Mouse (Mus musculus) hindbrain, embryonic 14.5 days (tissue): Measurements from ENCODE around the gene Apba1. TPM values are rescaled to one million over a fixed set of nuclear protein-coding genes. Genes with fewer than 3 reads are reported as not detected.

Experiments used
- ATAC-seq: fragments of 200-750 bp; cut with Nextera tagmentation; 2 replicates; pipeline ENCODE4 v1.8.0; 2017; ENCODE audit warnings: moderate number of reproducible peaks, mild to moderate bottlenecking, moderate TSS enrichment, moderate library complexity; ENCODE audit not compliant: low FRiP score
- DNase-seq: peaks from one replicate; pipeline ENCODE4 v3.0.0-alpha.2; 2015; ENCODE audit warnings: low spot score
- H3K27ac ChIP-seq: fragments of 300-500 bp; sonication (generic); 2 replicates; pipeline ENCODE4 v1.5.1; 2014; ENCODE audit warnings: mild to moderate bottlenecking, moderate library complexity
- H3K27me3 ChIP-seq: fragments of 300-500 bp; sonication (generic); 2 replicates; pipeline ENCODE4 v1.6.1; 2014; ENCODE audit warnings: mild to moderate bottlenecking, low read length, mixed read lengths; ENCODE audit not compliant: control insufficient read depth, insufficient read depth
- H3K36me3 ChIP-seq: fragments of 300-500 bp; sonication (generic); replicated peaks from 2 replicates; pipeline ENCODE4 v1.6.1; 2014; ENCODE audit not compliant: control insufficient read depth, insufficient read depth
- H3K4me1 ChIP-seq: fragments of 300-500 bp; sonication (generic); replicated peaks from 2 replicates; pipeline ENCODE4 v1.6.1; 2014; ENCODE audit warnings: antibody characterized with exemption, low read length, mixed read lengths; ENCODE audit not compliant: control insufficient read depth, insufficient read depth
- H3K4me2 ChIP-seq: fragments of 300-500 bp; sonication (generic); replicated peaks from 2 replicates; pipeline ENCODE4 v1.6.1; 2014; ENCODE audit warnings: mild to moderate bottlenecking, moderate library complexity
- H3K4me3 ChIP-seq: fragments of 300-500 bp; sonication (generic); replicated peaks from 2 replicates; pipeline ENCODE4 v1.5.1; 2014; ENCODE audit warnings: mild to moderate bottlenecking, low read length
- H3K9ac ChIP-seq: fragments of 300-500 bp; sonication (generic); 2 replicates; pipeline ENCODE4 v1.6.1; 2014
- H3K9me3 ChIP-seq: fragments of 300-500 bp; sonication (generic); 2 replicates; pipeline ENCODE4 v1.6.1; 2016; ENCODE audit warnings: low read length; ENCODE audit not compliant: control insufficient read depth
- WGBS: fragments of 180-500 bp; shearing (Covaris S2); extraction: QIAGEN DNeasy Blood & Tissue Kit; methylation state at CpG from one replicate; pipeline ENCODE4 v1.1.7; 2014; 5-methylcytosine and 5-hydroxymethylcytosine counted together
- polyA plus RNA-seq: library from polyadenylated mRNA; unstranded; fragments of >200 nt; fragmentation: Nextera tagmentation; extraction: Ambion mirVana; gene quantifications from 2 replicates; pipeline ENCODE4 v1.2.1, GENCODE M21; 2014

The Apba1 gene
- polyA plus RNA-seq, 1 experiment from 2014 or later: 14.6 TPM

GRCm38 (mm10) chr19:23794491-23794890 is 35.8 kb downstream of the Apba1 start:
- Histone ChIP-seq H3K9ac (no peak overlapping the region), H3K4me1 (peaks cover 15% of the 10 kb centered on the region), H3K36me3 (no peaks in the 10 kb centered on the region), H3K27me3 (no peaks in the 10 kb centered on the region), H3K4me2 (no peak overlapping the region), H3K27ac (peak overlapping the region; percentile 62), H3K9me3 (no peaks in the 10 kb centered on the region), H3K4me3 (no peak overlapping the region)
- WGBS: 76% methylated on average over 3 of the region's 3 CpGs
- DNase-seq: no peak
- no peak for ATAC-seq

- Histone ChIP-seq H3K27me3 (no peaks in the 10 kb centered on the region), H3K9ac (no peak overlapping the region), H3K4me1 (peaks cover 15% of the 10 kb centered on the region), H3K9me3 (no peaks in the 10 kb centered on the region), H3K4me3 (no peak overlapping the region), H3K36me3 (no peaks in the 10 kb centered on the region), H3K4me2 (no peak overlapping the region), H3K27ac (peak overlapping the region; percentile 4; the same call in 1 of the 2 replicates)
- WGBS: 37% methylated on average over 4 of the region's 4 CpGs
- ATAC-seq (peak; percentile 43; the same call in 1 of the 2 replicates), DNase-seq (no peak)
Measured at GRCm38 (mm10) chr19:23795156-23795555, 36.5 kb downstream of the Apba1 start.

GRCm38 (mm10) chr19:23801174-23801573 is 42.5 kb downstream of the Apba1 start:
- Histone ChIP-seq H3K27me3 (no peaks in the 10 kb centered on the region), H3K36me3 (no peaks in the 10 kb centered on the region), H3K9me3 (no peaks in the 10 kb centered on the region), H3K27ac (no peak overlapping the region), H3K4me3 (no peak overlapping the region), H3K4me2 (no peak overlapping the region), H3K4me1 (0 out of 2 replicates have a peak, but pooled peaks cover 7% of the 10 kb centered on the region), H3K9ac (no peak overlapping the region)
- WGBS: 68% methylated on average over 1 of the region's 1 CpGs
- no peak for ATAC-seq
- DNase-seq: no peak

GRCm38 (mm10) chr19:23803221-23803870 is 44.7 kb downstream of the Apba1 start:
- Histone ChIP-seq H3K4me2 (no peak overlapping the region), H3K9me3 (no peaks in the 10 kb centered on the region), H3K27me3 (no peaks in the 10 kb centered on the region), H3K27ac (peak overlapping the region; percentile 0; the same call in 1 of the 2 replicates), H3K9ac (no peak overlapping the region), H3K36me3 (no peaks in the 10 kb centered on the region), H3K4me1 (peaks cover 12% of the 10 kb centered on the region), H3K4me3 (no peak overlapping the region)
- peak; percentile 52; the same call in 1 of the 2 replicates for ATAC-seq
- 55% methylated on average over 4 of the region's 4 CpGs for whole genome bisulfite sequencing
- no peak for DNase-seq

GRCm38 (mm10) chr19:23806796-23807195 is 48.1 kb downstream of the Apba1 start:
- peaks cover 9% of the 10 kb centered on the region for H3K4me1 ChIP-seq
- ATAC-seq (no peak), DNase-seq (no peak)
- WGBS: 58% methylated on average over 6 of the region's 6 CpGs
- no peak overlapping the region for H3K9ac ChIP-seq
- no peak overlapping the region for H3K4me2 ChIP-seq
- H3K4me3 ChIP-seq: no peak overlapping the region
- no peaks in the 10 kb centered on the region for H3K27me3 ChIP-seq
- no peak overlapping the region for H3K27ac ChIP-seq
- no peaks in the 10 kb centered on the region for H3K36me3 ChIP-seq
- no peaks in the 10 kb centered on the region for H3K9me3 ChIP-seq

- Histone ChIP-seq H3K4me2 (no peak overlapping the region), H3K4me1 (peaks cover 9% of the 10 kb centered on the region), H3K9me3 (no peaks in the 10 kb centered on the region), H3K36me3 (no peaks in the 10 kb centered on the region), H3K27ac (no peak overlapping the region), H3K27me3 (no peaks in the 10 kb centered on the region), H3K9ac (no peak overlapping the region), H3K4me3 (no peak overlapping the region)
- ATAC-seq (no peak), DNase-seq (no peak)
- 69% methylated on average over 8 of the region's 8 CpGs for WGBS
Measured at GRCm38 (mm10) chr19:23807371-23807770, 48.7 kb downstream of the Apba1 start.

- no peaks in the 10 kb centered on the region for H3K36me3 ChIP-seq
- ATAC-seq: no peak
Measured at GRCm38 (mm10) chr19:23809236-23809635, 50.5 kb downstream of the Apba1 start.

GRCm38 (mm10) chr19:23810512-23810911 is 51.8 kb downstream of the Apba1 start:
- no peak for ATAC-seq
- 69% methylated on average over 5 of the region's 5 CpGs for WGBS
- no peaks in the 10 kb centered on the region for H3K27me3 ChIP-seq
- peaks cover 5% of the 10 kb centered on the region for H3K4me1 ChIP-seq
- no peak overlapping the region for H3K4me3 ChIP-seq
- no peak overlapping the region for H3K4me2 ChIP-seq
- no peak for DNase-seq
- H3K27ac ChIP-seq: no peak overlapping the region
- no peaks in the 10 kb centered on the region for H3K9me3 ChIP-seq
- no peaks in the 10 kb centered on the region for H3K36me3 ChIP-seq
- H3K9ac ChIP-seq: no peak overlapping the region

More at GRCm38 (mm10) chr19:23809236-23809635, 50.5 kb downstream of the Apba1 start:
- 84% methylated on average over 1 of the region's 1 CpGs for WGBS
- no peak overlapping the region for H3K4me2 ChIP-seq
- peaks cover 5% of the 10 kb centered on the region for H3K4me1 ChIP-seq
- H3K9me3 ChIP-seq: no peaks in the 10 kb centered on the region
- DNase-seq: no peak
- H3K4me3 ChIP-seq: no peak overlapping the region
- no peak overlapping the region for H3K27ac ChIP-seq
- no peak overlapping the region for H3K9ac ChIP-seq
- H3K27me3 ChIP-seq: no peaks in the 10 kb centered on the region

- ATAC-seq (no peak), DNase-seq (no peak)
- Histone ChIP-seq H3K9me3 (no peaks in the 10 kb centered on the region), H3K36me3 (no peaks in the 10 kb centered on the region), H3K27me3 (no peaks in the 10 kb centered on the region), H3K4me3 (no peak overlapping the region), H3K9ac (no peak overlapping the region), H3K27ac (no peak overlapping the region), H3K4me2 (no peak overlapping the region), H3K4me1 (peaks cover 5% of the 10 kb centered on the region)
- WGBS: 77% methylated on average over 5 of the region's 5 CpGs
Measured at GRCm38 (mm10) chr19:23810976-23811375, 52.3 kb downstream of the Apba1 start.
